Mouse (Mus musculus) intestine, embryonic 14.5 days (tissue): ENCODE results near the gene Tdrd1. TPM values are rescaled to one million over a fixed set of nuclear protein-coding genes. Genes with fewer than 3 reads are reported as not detected.

Source experiments
- ATAC-seq: fragments of 200-750 bp; cut with Nextera tagmentation; replicated peaks from 2 replicates; pipeline ENCODE4 v1.8.0; 2017; ENCODE audit warnings: low read depth, moderate number of reproducible peaks, moderate TSS enrichment, moderate library complexity; ENCODE audit not compliant: low FRiP score, low TSS enrichment
- DNase-seq: peaks from one replicate; pipeline ENCODE4 v3.0.0-alpha.2; 2018; ENCODE audit warnings: low spot score
- H3K27ac ChIP-seq: fragments of 300-500 bp; sonication (generic); 2 replicates; pipeline ENCODE4 v1.5.1; 2014; ENCODE audit warnings: low read depth, mild to moderate bottlenecking, control low read depth
- H3K27me3 ChIP-seq: fragments of 300-500 bp; sonication (generic); replicated peaks from 2 replicates; pipeline ENCODE4 v1.6.1; 2014; ENCODE audit warnings: low read length, control low read depth; ENCODE audit not compliant: control insufficient read depth, insufficient read depth
- H3K36me3 ChIP-seq: fragments of 300-500 bp; sonication (generic); 2 replicates; pipeline ENCODE4 v1.6.1; 2014; ENCODE audit warnings: low read length, control low read depth; ENCODE audit not compliant: control insufficient read depth, insufficient read depth
- H3K4me1 ChIP-seq: fragments of 300-500 bp; sonication (generic); replicated peaks from 2 replicates; pipeline ENCODE4 v1.6.1; 2014; ENCODE audit warnings: low read length, control low read depth, mixed read lengths; ENCODE audit not compliant: control insufficient read depth, insufficient read depth
- H3K4me2 ChIP-seq: fragments of 300-500 bp; sonication (generic); 2 replicates; pipeline ENCODE4 v1.6.1; 2014; ENCODE audit warnings: low read length
- H3K4me3 ChIP-seq: fragments of 300-500 bp; sonication (generic); 2 replicates; pipeline ENCODE4 v1.5.1; 2014; ENCODE audit warnings: low read depth, low read length, control low read depth, mixed read lengths
- H3K9ac ChIP-seq: fragments of 300-500 bp; sonication (generic); 2 replicates; pipeline ENCODE4 v1.6.1; 2014; ENCODE audit warnings: mild to moderate bottlenecking, low read length
- H3K9me3 ChIP-seq: fragments of 300-500 bp; sonication (generic); 2 replicates; pipeline ENCODE4 v1.6.1; 2016; ENCODE audit warnings: low read length, control low read depth; ENCODE audit not compliant: control insufficient read depth
- WGBS: fragments of 180-500 bp; shearing (Covaris S2); extraction: QIAGEN DNeasy Blood & Tissue Kit; methylation state at CpG from one replicate; pipeline ENCODE4 v1.1.7; 2014; 5-methylcytosine and 5-hydroxymethylcytosine counted together
- polyA plus RNA-seq: library from polyadenylated mRNA; unstranded; fragments of >200 nt; fragmentation: Nextera tagmentation; extraction: Ambion mirVana; gene quantifications from 2 replicates; pipeline ENCODE4 v1.2.1, GENCODE M21; 2014

Gene Tdrd1
- polyA plus RNA-seq, 1 experiment from 2014 or later: 2.5 TPM

- Histone ChIP-seq H3K4me1 (peaks cover 4% of the 10 kb centered on the region), H3K27me3 (no peaks in the 10 kb centered on the region), H3K9ac (no peak overlapping the region), H3K36me3 (peaks cover 4% of the 10 kb centered on the region; the same call in 1 of the 2 replicates), H3K4me3 (no peak overlapping the region), H3K9me3 (no peaks in the 10 kb centered on the region), H3K27ac (no peak overlapping the region), H3K4me2 (no peak overlapping the region)
- 71% methylated on average over 17 of the region's 17 CpGs for WGBS
- DNase-seq: peak; percentile 84
- peak; percentile 38; the same call in 1 of the 2 replicates for ATAC-seq
Observed at GRCm38 (mm10) chr19:56908472-56909270, 82.7 kb downstream of the Tdrd1 start.

GRCm38 (mm10) chr19:56910561-56910960 lies 84.6 kb downstream of the Tdrd1 start:
- ATAC-seq: no peak
- no peak for DNase-seq
- peaks cover 23% of the 10 kb centered on the region; the same call in 1 of the 2 replicates for H3K36me3 ChIP-seq
- 66% methylated on average over 11 of the region's 11 CpGs for WGBS
- H3K4me1 ChIP-seq: peaks cover 4% of the 10 kb centered on the region
- no peak overlapping the region for H3K27ac ChIP-seq
- no peaks in the 10 kb centered on the region for H3K9me3 ChIP-seq
- H3K4me2 ChIP-seq: no peak overlapping the region
- H3K27me3 ChIP-seq: no peaks in the 10 kb centered on the region
- no peak overlapping the region for H3K9ac ChIP-seq
- no peak overlapping the region for H3K4me3 ChIP-seq

GRCm38 (mm10) chr19:56913761-56914160 lies 87.8 kb downstream of the Tdrd1 start:
- no peak overlapping the region for H3K9ac ChIP-seq
- no peak for ATAC-seq
- H3K36me3 ChIP-seq: peaks cover 36% of the 10 kb centered on the region
- DNase-seq: no peak
- no peaks in the 10 kb centered on the region; the same call in 1 of the 2 replicates for H3K4me1 ChIP-seq
- no peak overlapping the region for H3K27ac ChIP-seq
- no peak overlapping the region for H3K4me3 ChIP-seq
- WGBS: 87% methylated on average over 4 of the region's 4 CpGs
- H3K9me3 ChIP-seq: no peaks in the 10 kb centered on the region
- no peak overlapping the region for H3K4me2 ChIP-seq
- H3K27me3 ChIP-seq: no peaks in the 10 kb centered on the region

DNA sequence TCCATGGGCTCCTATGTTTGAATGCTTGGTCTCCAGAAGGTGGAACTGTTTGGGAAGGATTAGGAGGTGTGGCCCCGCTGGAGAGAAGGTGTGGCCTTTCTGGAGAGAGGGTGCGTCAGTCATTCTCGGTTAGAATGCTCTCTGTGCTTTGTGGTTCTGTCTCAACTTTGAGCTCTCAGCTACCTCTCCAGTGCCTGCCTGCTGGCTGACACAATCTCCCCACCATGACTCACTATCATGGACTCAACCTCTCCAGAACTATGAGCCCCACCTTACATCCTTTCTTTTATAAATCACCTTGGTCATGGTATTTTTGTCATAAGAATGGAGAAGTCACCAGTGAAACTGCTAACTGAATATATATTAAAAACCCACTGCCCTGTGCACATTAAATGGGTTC lies 88.6 kb downstream of the Tdrd1 start:
- ATAC-seq (no peak; the same call in 1 of the 2 replicates), DNase-seq (no peak)
- 93% methylated on average over 3 of the region's 3 CpGs for WGBS

DNA sequence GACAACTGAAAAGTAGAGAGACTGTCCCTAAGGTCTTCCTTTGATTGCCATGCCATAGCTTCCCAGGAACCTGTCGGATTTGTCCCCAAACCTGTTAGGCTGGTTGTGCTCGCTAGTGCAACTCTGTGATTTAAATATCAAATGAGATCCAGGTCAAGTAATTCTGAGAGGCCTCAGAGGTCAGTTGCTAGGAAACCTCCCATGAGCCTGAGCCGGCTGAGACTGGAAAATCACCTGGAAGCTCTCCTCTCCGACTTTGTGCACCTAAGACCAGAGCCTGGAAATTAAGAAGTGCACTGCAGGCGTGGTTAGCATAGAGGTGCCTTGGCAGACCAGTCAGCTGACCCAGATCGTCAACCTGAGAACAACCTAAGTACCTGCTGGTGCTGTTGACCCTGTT lies 89.1 kb downstream of the Tdrd1 start:
- Histone ChIP-seq H3K36me3 (peaks cover 36% of the 10 kb centered on the region), H3K4me1 (no peaks in the 10 kb centered on the region), H3K27me3 (no peaks in the 10 kb centered on the region), H3K9ac (no peak overlapping the region), H3K4me2 (no peak overlapping the region; the same call in 1 of the 2 replicates), H3K9me3 (no peaks in the 10 kb centered on the region), H3K27ac (peak overlapping the region; percentile 33; the same call in 1 of the 2 replicates), H3K4me3 (no peak overlapping the region)
- DNase-seq (peak; percentile 74), ATAC-seq (peak; percentile 56; the same call in 1 of the 2 replicates)
- WGBS: 55% methylated on average over 6 of the region's 6 CpGs

More for the DNA sequence above, 88.6 kb downstream of the Tdrd1 start:
- peaks cover 36% of the 10 kb centered on the region for H3K36me3 ChIP-seq
- H3K4me2 ChIP-seq: no peak overlapping the region
- no peak overlapping the region for H3K9ac ChIP-seq
- no peak overlapping the region for H3K4me3 ChIP-seq
- no peaks in the 10 kb centered on the region for H3K9me3 ChIP-seq
- H3K27me3 ChIP-seq: no peaks in the 10 kb centered on the region
- H3K4me1 ChIP-seq: no peaks in the 10 kb centered on the region
- peak overlapping the region; percentile 33; the same call in 1 of the 2 replicates for H3K27ac ChIP-seq

Other genes starting within 250 kb of the Tdrd1 start
- gene Adrb1, start 104.0 kb upstream of the Tdrd1 start, polyA plus RNA-seq: 0.67 and 0.76 TPM in 2 replicates
- 17.5 and 20.0 TPM in 2 replicates for gene Ccdc186, start 4.0 kb upstream of the Tdrd1 start, polyA plus RNA-seq
- 1.8 and 2.1 TPM in 2 replicates for gene Vwa2, start 48.0 kb downstream of the Tdrd1 start, polyA plus RNA-seq
- 21.0 and 24.1 TPM in 2 replicates for gene Afap1l2, start 182.0 kb downstream of the Tdrd1 start, polyA plus RNA-seq